Mouse (Mus musculus): ENCODE results near the gene Gm45021.
"Not testable (repeated sequence)": the region's sequence is repeated elsewhere in the genome, so short reads cannot be mapped to it uniquely, and the experiment has no call there.

The Gm45021 gene

GRCm38 (mm10) chr6:48620031-48620430, 30.6 kb downstream of the Gm45021 start:
- DNase-seq = no peak

DNA sequence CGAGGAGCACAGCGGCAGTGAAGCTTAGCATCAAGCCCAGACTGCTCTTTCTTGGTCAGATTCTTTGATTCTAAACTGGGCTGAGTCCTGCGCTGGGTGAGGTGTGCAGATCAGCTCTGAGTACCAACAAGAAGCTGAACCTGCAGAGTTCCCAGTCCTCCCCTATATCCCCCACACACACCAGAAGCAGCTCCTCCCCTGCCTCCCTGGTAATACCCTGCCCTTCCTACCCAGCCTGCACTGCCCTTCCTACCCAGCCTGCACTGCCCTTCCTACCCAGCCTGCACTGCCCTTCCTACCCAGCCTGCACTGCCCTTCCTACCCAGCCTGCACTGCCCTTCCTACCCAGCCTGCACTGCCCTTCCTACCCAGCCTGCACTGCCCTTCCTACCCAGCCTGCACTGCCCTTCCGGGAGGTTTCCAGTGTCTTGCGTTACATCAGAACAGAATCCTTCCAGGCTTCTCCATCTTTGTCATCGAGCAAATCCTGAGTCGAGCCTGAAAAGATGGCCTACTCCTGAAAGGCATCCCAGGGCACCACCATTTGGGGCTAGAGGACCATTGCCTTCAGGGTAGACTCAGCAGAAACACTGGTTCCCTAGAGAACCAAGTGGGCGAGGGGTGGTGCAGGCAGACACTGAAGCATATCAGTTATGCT, 32.9 kb downstream of the Gm45021 start:
- not testable (repeated sequence) for DNase-seq

GRCm38 (mm10) chr6:48623460-48623859, 34.0 kb downstream of the Gm45021 start:
- DNase-seq = no peak

- DNase-seq = no peak
Measured at GRCm38 (mm10) chr6:48626464-48626863, 37.1 kb downstream of the Gm45021 start, which contains the start of gene AI854703. Gene AI854703, plus strand, starts transcription at chr6:48626764.

- peak; percentile 48 for DNase-seq
Measured at GRCm38 (mm10) chr6:48626984-48627383, 37.6 kb downstream of the Gm45021 start.

DNA sequence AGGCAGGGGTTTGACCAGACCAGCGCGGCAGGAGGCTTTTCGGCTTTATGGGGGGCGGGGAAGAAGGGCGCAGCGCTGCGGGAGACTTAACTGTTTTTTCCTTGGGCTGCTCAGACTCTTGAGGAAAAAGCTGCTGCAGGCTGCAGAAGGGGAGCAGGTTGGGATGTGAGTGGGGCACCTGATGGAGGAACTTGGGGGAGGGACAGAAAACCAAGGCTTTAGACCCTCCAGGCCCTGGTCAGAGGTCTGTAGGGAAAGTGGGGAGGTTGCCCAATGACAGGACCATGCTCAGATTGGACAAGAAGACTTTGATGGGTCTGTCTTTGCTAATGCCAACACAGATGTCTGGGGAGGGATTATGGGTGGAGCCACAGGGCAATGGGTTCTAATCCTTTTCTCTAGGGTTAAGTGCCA, 38.1 kb downstream of the Gm45021 start:
- DNase-seq = no peak

DNA sequence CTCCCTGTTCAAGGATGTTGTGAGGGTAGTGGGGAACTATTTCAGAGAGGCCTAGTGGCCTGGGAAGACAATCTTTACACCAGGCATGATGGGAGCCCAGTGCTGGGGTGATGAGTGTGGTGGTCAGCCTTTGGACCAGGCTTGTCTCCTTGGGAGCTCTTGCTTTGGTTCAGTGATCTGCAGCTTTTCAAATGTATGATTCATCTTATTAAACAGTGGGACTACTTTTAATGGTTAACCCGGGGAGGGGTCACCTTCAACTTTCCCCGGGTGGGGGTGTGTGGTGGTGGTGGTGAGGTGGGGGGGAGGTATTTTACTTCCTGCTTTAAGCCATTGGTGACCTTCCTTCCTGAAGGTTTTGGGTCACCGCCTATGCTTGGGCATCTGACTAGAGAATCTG, 39.0 kb downstream of the Gm45021 start:
- no peak for DNase-seq

GRCm38 (mm10) chr6:48628808-48629660, 39.6 kb downstream of the Gm45021 start:
- DNase-seq = no peak

DNA sequence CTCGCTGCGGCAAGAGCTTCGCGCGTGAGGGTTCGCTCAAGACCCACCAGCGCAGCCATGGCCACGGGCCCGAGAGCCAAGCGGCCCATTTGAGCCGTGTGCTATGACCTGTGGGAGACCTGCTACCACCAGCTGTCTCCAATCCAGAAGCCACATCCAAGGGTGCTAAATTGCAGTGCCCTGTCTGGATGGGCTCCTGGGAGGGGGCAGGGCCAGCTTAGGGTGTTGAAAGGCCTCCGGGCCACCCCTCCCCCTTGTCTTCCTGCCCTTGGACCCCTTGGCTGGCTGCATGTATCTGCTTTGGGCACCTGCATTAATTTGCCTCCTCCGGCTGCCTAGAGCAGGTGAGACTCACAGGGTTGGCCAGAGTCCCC, 40.2 kb downstream of the Gm45021 start:
- no peak for DNase-seq

DNA sequence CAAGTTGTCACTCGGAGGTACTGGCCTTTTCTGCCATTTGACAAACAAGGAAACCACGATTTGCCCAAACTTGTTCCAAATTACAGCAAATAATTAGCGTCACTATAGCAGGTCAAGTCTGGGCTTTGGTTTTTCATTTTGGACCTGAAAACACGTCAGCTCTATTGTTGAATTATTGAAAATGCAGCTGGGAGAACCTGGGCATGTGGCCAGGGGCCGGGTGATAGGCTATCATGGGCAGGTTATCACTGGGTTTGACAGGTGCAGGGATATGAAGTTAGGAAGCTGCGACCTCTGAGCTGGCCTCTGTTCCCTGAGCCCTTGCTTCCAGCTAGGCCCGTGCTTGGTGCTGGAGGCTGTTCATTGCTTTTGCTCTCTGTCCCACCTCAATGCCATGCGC, 41.4 kb downstream of the Gm45021 start:
- no peak for DNase-seq

- DNase-seq = no peak
Measured at GRCm38 (mm10) chr6:48635105-48635504, 45.7 kb downstream of the Gm45021 start.

- DNase-seq = no peak
Measured at GRCm38 (mm10) chr6:48636515-48636914, 47.1 kb downstream of the Gm45021 start.

- no peak for DNase-seq
Measured at GRCm38 (mm10) chr6:48637811-48638500, 48.5 kb downstream of the Gm45021 start.

DNA sequence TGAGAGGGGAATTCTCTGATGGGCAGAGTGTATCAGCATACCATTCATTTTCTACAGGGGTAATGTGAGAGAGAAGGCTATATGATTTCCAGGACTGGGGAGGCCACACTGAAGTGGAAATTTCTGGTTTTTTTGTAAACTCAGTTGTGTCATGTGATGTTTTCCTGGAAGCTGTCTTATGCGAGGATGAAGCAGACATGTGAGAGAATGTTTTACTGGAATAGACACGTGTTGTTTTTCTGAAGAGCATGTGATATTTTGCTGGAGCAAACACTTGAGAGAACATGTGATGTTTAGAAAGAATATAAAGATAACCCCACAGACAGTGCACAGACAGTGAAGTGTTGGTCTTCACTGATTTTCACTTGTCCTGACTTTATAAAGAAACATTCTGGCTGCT, 49.1 kb downstream of the Gm45021 start:
- DNase-seq = no peak

- no peak for DNase-seq
Measured at GRCm38 (mm10) chr6:48641391-48641790, 52.0 kb downstream of the Gm45021 start.

DNA sequence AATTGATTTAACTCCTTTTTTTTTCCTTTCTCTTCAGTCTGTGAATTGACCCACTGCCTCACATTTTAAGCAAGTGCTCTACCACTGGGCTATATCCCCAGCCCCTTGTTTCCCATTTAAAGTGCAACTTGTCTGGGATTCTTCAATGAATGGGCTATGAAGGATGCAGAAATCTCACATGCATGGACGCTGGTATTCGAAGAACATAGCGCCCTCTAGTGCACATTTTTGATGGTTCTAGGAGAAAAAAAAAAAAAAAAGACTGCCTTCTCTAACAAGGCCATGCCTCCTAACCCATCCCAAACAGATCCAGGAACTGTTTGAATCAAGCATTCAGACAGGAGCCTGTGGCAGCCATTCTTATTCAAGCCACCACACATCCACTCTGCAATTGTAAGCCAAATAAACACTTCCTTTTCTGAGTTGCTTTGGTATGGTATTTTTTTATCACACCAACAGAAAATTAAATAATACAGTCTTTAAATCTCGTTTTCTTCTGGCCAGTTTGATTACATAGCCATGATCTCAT, 53.4 kb downstream of the Gm45021 start:
- DNase-seq = peak; percentile 67

DNA sequence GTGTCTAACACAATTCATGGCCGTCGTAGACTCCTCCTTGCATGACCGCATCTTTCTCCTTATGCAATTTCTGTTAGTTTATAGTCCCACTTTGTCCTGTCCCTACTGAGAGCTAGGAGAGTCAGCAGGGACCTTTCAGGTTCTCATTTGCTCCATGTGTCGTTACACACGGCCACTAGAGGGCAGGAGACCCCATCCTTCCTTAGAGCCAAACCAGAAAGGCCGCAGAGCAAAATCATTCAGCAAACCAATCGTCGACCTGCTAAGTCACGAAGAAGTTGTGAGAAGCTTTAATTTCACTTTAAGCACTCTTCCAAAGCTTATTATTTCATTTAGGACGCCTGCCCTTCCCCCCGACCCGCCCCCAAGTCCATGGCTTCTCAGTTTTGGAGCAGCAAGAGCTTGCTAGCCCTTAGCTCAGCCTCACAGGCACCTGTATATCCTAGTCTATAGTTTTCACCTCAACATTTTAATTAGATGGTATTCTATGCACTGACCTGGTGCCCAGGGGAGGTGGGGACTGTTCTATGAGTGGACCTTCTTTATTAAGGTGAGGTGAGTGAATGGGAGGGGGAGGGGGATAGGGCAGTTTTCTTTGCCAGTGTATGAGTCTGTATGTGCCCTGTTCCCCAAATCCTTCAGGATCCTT, 56.4 kb downstream of the Gm45021 start:
- peak; percentile 84 for DNase-seq

- DNase-seq = no peak
Measured at GRCm38 (mm10) chr6:48646309-48646690, 56.9 kb downstream of the Gm45021 start.

DNA sequence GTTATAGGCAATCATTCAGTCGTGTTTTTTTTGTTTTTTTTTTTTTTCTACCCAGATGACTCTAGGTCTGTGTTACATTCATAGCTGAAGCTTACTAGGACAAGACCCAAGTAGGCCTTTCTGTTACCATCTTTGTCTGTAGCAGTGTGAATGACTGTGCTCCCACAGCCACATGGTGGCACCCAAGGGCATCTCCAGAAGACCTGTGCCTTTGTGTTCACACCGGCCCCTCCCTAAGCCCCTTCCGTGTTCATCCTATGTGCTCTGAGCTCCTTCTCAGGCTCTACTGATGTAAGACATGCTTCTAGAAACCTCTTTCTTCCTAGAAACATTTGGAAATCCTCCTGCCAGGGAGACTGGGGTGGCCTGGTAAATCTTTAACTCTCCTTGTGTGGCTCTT, 57.6 kb downstream of the Gm45021 start, which contains the start of gene Gimap8:
TSS of gene Gimap8 (plus strand) at position 240 of the 400 bp plus-strand sequence.
- peak; percentile 85 for DNase-seq

GRCm38 (mm10) chr6:48647611-48648010, 58.2 kb downstream of the Gm45021 start:
- no peak for DNase-seq

DNA sequence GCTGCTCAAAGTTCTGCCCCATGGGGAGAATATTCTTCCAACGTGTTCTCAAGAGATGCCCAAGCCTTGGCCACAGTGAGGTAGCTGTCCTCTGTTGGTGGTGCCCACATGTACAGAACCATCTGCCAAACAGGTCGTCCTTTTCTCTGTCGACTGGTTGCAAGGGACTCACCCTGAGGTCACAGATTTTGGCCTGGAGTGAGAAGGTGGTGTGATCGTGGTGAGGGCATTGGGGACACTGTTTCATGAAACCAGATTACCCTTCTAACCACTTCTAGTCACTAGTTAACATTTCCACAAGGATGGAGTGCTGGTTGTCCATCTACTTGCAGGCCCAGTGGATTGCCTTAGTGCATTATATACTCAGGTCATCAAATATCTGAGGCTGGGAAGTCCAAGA, 59.4 kb downstream of the Gm45021 start:
- no peak for DNase-seq

GRCm38 (mm10) chr6:48650041-48650440, 60.6 kb downstream of the Gm45021 start:
- DNase-seq = no peak

DNA sequence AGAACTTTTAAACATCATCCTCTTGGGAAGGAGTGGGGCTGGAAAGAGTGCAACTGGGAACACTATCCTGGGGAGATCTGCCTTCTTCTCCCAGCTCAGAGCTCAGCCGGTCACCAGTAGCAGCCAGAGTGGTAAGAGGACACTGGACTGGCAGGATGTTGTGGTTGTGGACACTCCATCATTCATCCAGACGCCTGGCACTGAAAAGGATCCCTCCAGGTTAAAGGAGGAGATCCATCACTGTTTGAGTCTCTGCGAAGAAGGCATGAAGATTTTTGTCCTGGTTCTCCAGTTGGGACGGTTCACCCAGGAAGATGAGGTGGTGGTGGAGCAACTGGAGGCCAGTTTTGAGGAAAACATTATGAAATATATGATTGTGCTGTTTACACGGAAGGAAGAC, 69.3 kb downstream of the Gm45021 start:
- no peak for DNase-seq

All from lung, postnatal 10 days (tissue).